Mouse (Mus musculus) liver, embryonic 16.5 days (tissue): ENCODE measurements around the gene Nsmce1. TPM values are rescaled to one million over a fixed set of nuclear protein-coding genes. Genes with fewer than 3 reads are reported as not detected.
A peak's percentile ranks its signal among the peaks of the same experiment; 100 is the strongest.
"Not testable (repeated sequence)": the region's sequence is repeated elsewhere in the genome, so short reads cannot be mapped to it uniquely, and the experiment has no call there.

Experiments
- ATAC-seq: fragments of 200-750 bp; cut with Nextera tagmentation; 2 replicates; pipeline ENCODE4 v1.8.0; 2017; ENCODE audit warnings: low read depth, mild to moderate bottlenecking, moderate number of reproducible peaks, moderate library complexity
- H3K27ac ChIP-seq: fragments of 300-500 bp; sonication (generic); 2 replicates; pipeline ENCODE4 v1.5.1; 2014; ENCODE audit warnings: mild to moderate bottlenecking, low read length
- H3K27me3 ChIP-seq: fragments of 300-500 bp; sonication (generic); 2 replicates; pipeline ENCODE4 v1.6.1; 2014; ENCODE audit warnings: low read depth, low read length, mixed read lengths; ENCODE audit not compliant: control insufficient read depth, insufficient read depth
- H3K36me3 ChIP-seq: fragments of 300-500 bp; sonication (generic); 2 replicates; pipeline ENCODE4 v1.6.1; 2014; ENCODE audit warnings: mild to moderate bottlenecking; ENCODE audit not compliant: control insufficient read depth, insufficient read depth
- H3K4me1 ChIP-seq: fragments of 300-500 bp; sonication (generic); 2 replicates; pipeline ENCODE4 v1.6.1; 2014; ENCODE audit warnings: low read depth, low read length, mixed read lengths; ENCODE audit not compliant: control insufficient read depth
- H3K4me2 ChIP-seq: fragments of 300-500 bp; sonication (generic); 2 replicates; pipeline ENCODE4 v1.6.1; 2014; ENCODE audit warnings: low read depth, low read length, mixed read lengths
- H3K4me3 ChIP-seq: fragments of 300-500 bp; sonication (generic); 2 replicates; pipeline ENCODE4 v1.5.1; 2014; ENCODE audit warnings: low read depth, mild to moderate bottlenecking, low read length
- H3K9ac ChIP-seq: fragments of 300-500 bp; sonication (generic); 2 replicates; pipeline ENCODE4 v1.6.1; 2014; ENCODE audit warnings: low read depth, low read length
- H3K9me3 ChIP-seq: fragments of 300-500 bp; sonication (generic); replicated peaks from 2 replicates; pipeline ENCODE4 v1.6.1; 2016; ENCODE audit warnings: low read length; ENCODE audit not compliant: control insufficient read depth
- WGBS: fragments of 180-500 bp; shearing (Covaris S2); extraction: QIAGEN DNeasy Blood & Tissue Kit; methylation state at CpG from one replicate; pipeline ENCODE4 v1.1.7; 2014; ENCODE audit not compliant: insufficient replicate concordance; 5-methylcytosine and 5-hydroxymethylcytosine counted together
- polyA plus RNA-seq: library from polyadenylated mRNA; unstranded; fragments of >200 nt; fragmentation: Nextera tagmentation; extraction: Ambion mirVana; gene quantifications from 2 replicates; pipeline ENCODE4 v1.2.1, GENCODE M21; 2015

The Nsmce1 gene
- polyA plus RNA-seq, 1 experiment from 2014 or later: 64.6 TPM

DNA sequence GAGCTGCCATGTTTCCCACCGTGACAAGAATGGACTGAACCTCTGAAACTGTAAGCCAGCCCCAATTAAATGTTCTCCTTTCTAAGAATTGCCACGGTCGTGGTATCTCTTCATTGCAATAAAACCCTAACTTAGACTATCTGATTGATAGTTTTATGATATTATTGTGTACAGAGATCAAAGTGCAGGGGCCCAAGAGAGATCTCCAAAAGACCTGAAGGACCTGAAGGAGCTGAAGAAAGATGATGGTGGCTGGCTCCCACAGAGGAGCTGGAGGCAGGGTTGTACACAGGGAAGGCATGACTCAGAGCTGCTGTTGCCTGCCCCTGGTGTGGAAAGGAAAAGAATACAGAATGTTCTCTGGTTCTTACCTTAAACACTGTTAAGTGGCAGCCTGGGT is 57.5 kb downstream of the Nsmce1 start:
- Histone ChIP-seq H3K9me3 (no peaks in the 10 kb centered on the region), H3K27me3 (no peaks in the 10 kb centered on the region), H3K4me3 (no peak overlapping the region), H3K9ac (no peak overlapping the region), H3K4me1 (peaks cover 16% of the 10 kb centered on the region), H3K36me3 (no peaks in the 10 kb centered on the region), H3K27ac (no peak overlapping the region), H3K4me2 (no peak overlapping the region)
- 77% methylated on average over 3 of the region's 3 CpGs for WGBS
- no peak for ATAC-seq

- H3K9me3 ChIP-seq: no peaks in the 10 kb centered on the region
- H3K4me2 ChIP-seq: no peak overlapping the region
- peak overlapping the region; percentile 74; the same call in 1 of the 2 replicates for H3K27ac ChIP-seq
- H3K27me3 ChIP-seq: no peaks in the 10 kb centered on the region
- H3K4me3 ChIP-seq: no peak overlapping the region
- 68% methylated on average over 7 of the region's 7 CpGs for WGBS
- ATAC-seq: no peak
- H3K36me3 ChIP-seq: no peaks in the 10 kb centered on the region
- peaks cover 30% of the 10 kb centered on the region for H3K4me1 ChIP-seq
- H3K9ac ChIP-seq: no peak overlapping the region
These were observed 61.1 kb downstream of the Nsmce1 start for GRCm38 (mm10) chr7:125430170-125430842.

- WGBS: 28% methylated on average over 5 of the region's 5 CpGs
- not testable (repeated sequence) for H3K9me3 ChIP-seq, H3K36me3 ChIP-seq, H3K4me3 ChIP-seq, H3K27me3 ChIP-seq
- Histone ChIP-seq H3K4me1 (peaks cover 31% of the 10 kb centered on the region), H3K9ac (peak overlapping the region; percentile 26), H3K27ac (peak overlapping the region; percentile 74), H3K4me2 (peak overlapping the region; percentile 36)
- peak; percentile 99 for ATAC-seq
These were observed 62.4 kb downstream of the Nsmce1 start for GRCm38 (mm10) chr7:125428816-125429500.

- Histone ChIP-seq H3K9me3 (no peaks in the 10 kb centered on the region), H3K27me3 (no peaks in the 10 kb centered on the region), H3K36me3 (no peaks in the 10 kb centered on the region), H3K4me1 (peaks cover 31% of the 10 kb centered on the region), H3K27ac (peak overlapping the region; percentile 74), H3K9ac (peak overlapping the region; percentile 8), H3K4me2 (peak overlapping the region; percentile 36), H3K4me3 (no peak overlapping the region)
- WGBS: 41% methylated on average over 7 of the region's 7 CpGs
- ATAC-seq: peak; percentile 66
These were observed 63.0 kb downstream of the Nsmce1 start for GRCm38 (mm10) chr7:125428381-125428780.

DNA sequence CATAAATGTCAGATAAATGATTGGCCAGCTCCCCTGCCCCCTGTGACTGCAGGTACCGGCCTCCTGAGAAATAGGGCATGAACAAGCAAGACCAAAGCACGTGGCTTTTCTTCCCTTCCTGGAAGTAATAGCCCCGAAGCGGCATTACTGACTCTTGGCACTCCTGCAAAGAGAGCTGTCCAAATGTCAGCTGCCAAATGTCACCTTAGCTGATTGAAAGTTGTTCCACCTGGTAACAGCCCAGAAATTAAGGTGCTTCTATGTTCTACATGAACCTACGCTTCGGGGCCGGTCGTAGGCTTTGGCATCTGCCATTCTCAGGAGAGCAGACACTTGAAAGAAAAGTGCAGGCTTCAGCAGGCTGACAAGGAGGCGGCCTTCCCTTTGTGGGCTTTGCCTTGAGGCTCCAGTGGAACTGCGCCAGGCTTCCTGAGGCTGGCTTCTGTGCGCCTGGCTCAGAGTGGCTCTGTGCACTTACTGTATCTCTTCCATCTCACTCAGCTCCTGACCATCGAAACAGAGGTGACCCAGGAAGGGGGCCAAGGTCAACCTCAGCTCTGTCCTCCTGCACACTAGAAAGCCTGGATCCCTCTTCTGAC is 63.8 kb downstream of the Nsmce1 start:
- H3K9me3 ChIP-seq: no peaks in the 10 kb centered on the region
- ATAC-seq: no peak
- 79% methylated on average over 12 of the region's 12 CpGs for WGBS
- no peaks in the 10 kb centered on the region for H3K27me3 ChIP-seq
- H3K9ac ChIP-seq: no peak overlapping the region
- H3K4me3 ChIP-seq: no peak overlapping the region
- no peaks in the 10 kb centered on the region for H3K36me3 ChIP-seq
- H3K4me1 ChIP-seq: peaks cover 33% of the 10 kb centered on the region
- no peak overlapping the region for H3K4me2 ChIP-seq
- H3K27ac ChIP-seq: peak overlapping the region; percentile 74

DNA sequence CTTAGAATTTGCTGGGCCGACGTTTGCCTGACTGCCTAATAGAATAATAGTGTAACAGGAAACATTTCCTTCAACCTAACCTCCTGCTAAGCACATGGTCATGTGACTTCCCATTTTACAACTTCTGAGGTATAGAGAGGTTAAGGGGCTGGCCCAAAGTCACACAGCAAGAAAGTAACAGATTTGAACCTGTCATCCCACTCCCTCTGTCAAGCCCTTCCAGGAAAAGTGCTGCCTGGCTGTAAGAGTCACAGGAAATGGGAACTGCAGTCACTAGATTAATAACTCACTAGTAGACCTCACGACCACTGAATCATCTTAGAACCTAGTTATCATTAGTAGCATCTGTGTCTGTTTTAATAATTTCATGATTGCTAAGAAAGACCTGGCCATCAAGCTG is 68.3 kb downstream of the Nsmce1 start:
- no peak overlapping the region for H3K27ac ChIP-seq
- no peak for ATAC-seq
- no peak overlapping the region for H3K9ac ChIP-seq
- H3K36me3 ChIP-seq: no peaks in the 10 kb centered on the region
- 23% methylated on average over 3 of the region's 3 CpGs for WGBS
- no peaks in the 10 kb centered on the region for H3K9me3 ChIP-seq
- no peaks in the 10 kb centered on the region for H3K27me3 ChIP-seq
- peaks cover 17% of the 10 kb centered on the region for H3K4me1 ChIP-seq
- H3K4me2 ChIP-seq: no peak overlapping the region
- no peak overlapping the region for H3K4me3 ChIP-seq

DNA sequence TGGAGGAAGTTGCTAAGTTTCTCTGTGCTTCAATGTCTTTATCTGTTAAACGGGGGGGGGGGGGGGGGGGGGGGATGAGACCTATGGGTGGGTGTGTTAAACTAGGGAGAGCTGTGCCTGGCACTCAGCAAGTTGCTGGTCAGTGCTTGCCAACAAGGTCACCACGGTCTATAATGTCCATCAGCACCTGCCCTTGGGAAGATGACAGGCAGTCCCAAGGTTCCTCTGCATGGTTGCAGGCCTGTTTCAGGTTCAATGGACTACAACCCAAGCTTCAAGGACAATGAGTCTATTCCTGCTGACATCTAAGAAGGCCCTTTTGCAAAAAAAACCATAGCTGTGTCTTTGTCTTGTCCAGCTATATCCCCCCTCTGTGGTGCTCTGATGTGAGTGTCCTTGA is 69.5 kb downstream of the Nsmce1 start:
- Histone ChIP-seq H3K27ac (no peak overlapping the region), H3K4me3 (no peak overlapping the region), H3K36me3 (no peaks in the 10 kb centered on the region), H3K9me3 (no peaks in the 10 kb centered on the region), H3K4me1 (peaks cover 9% of the 10 kb centered on the region), H3K27me3 (no peaks in the 10 kb centered on the region), H3K4me2 (no peak overlapping the region), H3K9ac (no peak overlapping the region)
- no peak for ATAC-seq
- WGBS: 34% methylated on average over 2 of the region's 2 CpGs

DNA sequence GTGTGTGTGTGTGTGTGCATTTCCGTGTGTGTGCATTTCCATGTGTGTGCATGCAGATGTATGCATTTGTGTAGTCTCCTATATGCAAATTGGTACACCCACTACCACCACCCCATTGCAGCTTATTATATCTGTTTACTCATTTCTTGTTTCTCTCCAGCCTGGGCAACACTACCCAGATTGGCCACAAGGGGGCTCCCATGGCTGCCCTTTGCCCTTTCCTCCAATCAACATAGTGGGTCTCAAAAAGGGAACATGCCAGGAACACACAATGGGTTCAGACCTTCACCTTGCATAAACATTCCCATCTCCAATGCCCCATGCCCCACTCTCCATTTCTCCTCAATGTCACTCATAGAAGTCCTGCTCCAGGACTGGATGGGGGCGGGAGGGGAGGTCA is 71.2 kb downstream of the Nsmce1 start:
- WGBS: 54% methylated on average over 2 of the region's 2 CpGs
- ATAC-seq: no peak
- Histone ChIP-seq H3K27me3 (no peaks in the 10 kb centered on the region), H3K9ac (no peak overlapping the region), H3K4me1 (peaks cover 4% of the 10 kb centered on the region), H3K4me2 (no peak overlapping the region), H3K36me3 (no peaks in the 10 kb centered on the region), H3K9me3 (no peaks in the 10 kb centered on the region), H3K4me3 (no peak overlapping the region), H3K27ac (no peak overlapping the region)

GRCm38 (mm10) chr7:125418413-125418812 is 73.0 kb downstream of the Nsmce1 start:
- WGBS: 26% methylated on average over 3 of the region's 3 CpGs
- peak; percentile 72 for ATAC-seq

More at GRCm38 (mm10) chr7:125418413-125418812, 73.0 kb downstream of the Nsmce1 start:
- H3K27me3 ChIP-seq: no peaks in the 10 kb centered on the region
- H3K9ac ChIP-seq: no peak overlapping the region
- no peaks in the 10 kb centered on the region for H3K9me3 ChIP-seq
- no peak overlapping the region for H3K4me2 ChIP-seq
- no peak overlapping the region for H3K27ac ChIP-seq
- no peak overlapping the region for H3K4me3 ChIP-seq
- no peaks in the 10 kb centered on the region for H3K36me3 ChIP-seq
- H3K4me1 ChIP-seq: peaks cover 4% of the 10 kb centered on the region
